Mouse (Mus musculus) heart, adult 2 months (tissue): ENCODE data around the gene Entpd6. TPM values are rescaled to one million over a fixed set of nuclear protein-coding genes. Genes with fewer than 3 reads are reported as not detected.

ENCODE experiments used
- DNase-seq, 2 experiments: peaks; one replicate each; pipeline ENCODE4 v3.0.0; 2021
- H3K27ac ChIP-seq: fragments of 200-600 bp; 2 replicates; pipeline ENCODE4 v1.8.1; 2022
- H3K27me3 ChIP-seq: fragments of 200-500 bp; 2 replicates; pipeline ENCODE4 v1.6.1; 2012; ENCODE audit warnings: mild to moderate bottlenecking, low read length, inconsistent platforms, mixed read lengths; ENCODE audit not compliant: control insufficient read depth, insufficient read depth
- H3K36me3 ChIP-seq: fragments of 200-500 bp; 2 replicates; pipeline ENCODE4 v1.6.1; 2012; ENCODE audit warnings: low read length, inconsistent platforms; ENCODE audit not compliant: control insufficient read depth, insufficient read depth
- H3K4me1 ChIP-seq: fragments of 200-500 bp; 2 replicates; pipeline ENCODE4 v1.6.1; 2011; ENCODE audit warnings: low read length; ENCODE audit not compliant: control insufficient read depth, insufficient read depth
- H3K4me3 ChIP-seq: fragments of 200-600 bp; 2 replicates; pipeline ENCODE4 v1.8.1; 2022
- H3K79me2 ChIP-seq: fragments of 200-500 bp; replicated peaks from 2 replicates; pipeline ENCODE4 v1.6.1; 2012; ENCODE audit warnings: mild to moderate bottlenecking, inconsistent platforms, low read length, moderate library complexity, mixed read lengths; ENCODE audit not compliant: control insufficient read depth, insufficient read depth
- H3K9ac ChIP-seq: fragments of 200-500 bp; 2 replicates; pipeline ENCODE4 v1.6.1; 2012; ENCODE audit warnings: low read depth, mild to moderate bottlenecking, control low read depth, inconsistent platforms, low read length, mixed read lengths
- CTCF ChIP-seq: fragments of 200-600 bp; IDR thresholded peaks from 2 replicates; pipeline ENCODE4 v1.8.1; 2022; ENCODE audit warnings: antibody characterized with exemption, mild to moderate bottlenecking, moderate library complexity
- EP300 ChIP-seq: fragments of 200-500 bp; IDR thresholded peaks from 2 replicates; pipeline ENCODE4 v1.6.1; 2011; ENCODE audit warnings: low read depth, low read length, control low read depth; ENCODE audit not compliant: insufficient read depth
- POLR2A ChIP-seq: fragments of 200-500 bp; IDR thresholded peaks from 2 replicates; pipeline ENCODE4 v1.6.1; 2011; ENCODE audit warnings: mild to moderate bottlenecking, low read depth, low read length, control low read depth; ENCODE audit not compliant: insufficient read depth
- WGBS: fragments of 180-500 bp; shearing (Covaris S2); methylation state at CpG from one replicate; pipeline ENCODE4 v1.1.7; 2018; 5-methylcytosine and 5-hydroxymethylcytosine counted together
- intact Hi-C: fragments of 180-260 bp; cut with DNase I; formaldehyde crosslinking; loops from one replicate; pipeline ENCODE4 v1.15.1; 2025
- polyA plus RNA-seq: library from polyadenylated mRNA; depleted of rRNA; stranded (reverse); fragments of >200 nt; gene quantifications from 2 replicates; pipeline ENCODE4 v1.2.3, GENCODE M21; 2012
- total RNA-seq, 2 experiments: library from RNA; stranded (reverse); gene quantifications; 2 replicates each; pipeline ENCODE4 v1.2.3; 2021

Entpd6 gene
- total and polyA plus RNA-seq, 3 experiments: 14.7 to 24.4 (median 16.9) TPM

DNA sequence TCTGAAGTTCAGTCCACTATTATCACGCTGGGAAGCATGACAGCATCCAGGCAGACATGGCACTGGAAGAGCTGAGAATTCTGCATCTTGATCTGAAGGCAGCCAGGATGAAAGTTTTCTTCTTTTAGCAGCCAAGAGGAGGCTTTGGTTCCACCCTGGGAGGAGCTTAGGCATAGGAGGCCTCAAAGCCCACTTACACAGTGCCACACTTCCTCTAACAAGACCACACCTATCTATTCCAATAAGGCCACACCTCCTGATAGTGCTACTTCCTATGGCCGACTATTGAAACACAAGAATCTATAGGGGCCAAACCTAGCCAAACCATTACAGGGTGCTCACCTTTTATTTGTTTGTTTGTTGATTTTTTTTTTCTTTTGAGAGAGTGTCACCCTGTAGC lies 34.0 kb downstream of the Entpd6 start:
- DNase-seq: no peak
- no peaks in the 10 kb centered on the region for H3K36me3 ChIP-seq
- no peaks in the 10 kb centered on the region for H3K79me2 ChIP-seq
- WGBS: 66% methylated on average over 2 of the region's 2 CpGs
- H3K4me3 ChIP-seq: no peak overlapping the region
- intact Hi-C loops: no loop called here
- peaks cover 2% of the 10 kb centered on the region for H3K4me1 ChIP-seq
- H3K9ac ChIP-seq: no peak overlapping the region
- H3K27me3 ChIP-seq: no peaks in the 10 kb centered on the region
- TF ChIP-seq CTCF (no peak), EP300 (no peak), POLR2A (no peak)
- H3K27ac ChIP-seq: no peak overlapping the region

DNA sequence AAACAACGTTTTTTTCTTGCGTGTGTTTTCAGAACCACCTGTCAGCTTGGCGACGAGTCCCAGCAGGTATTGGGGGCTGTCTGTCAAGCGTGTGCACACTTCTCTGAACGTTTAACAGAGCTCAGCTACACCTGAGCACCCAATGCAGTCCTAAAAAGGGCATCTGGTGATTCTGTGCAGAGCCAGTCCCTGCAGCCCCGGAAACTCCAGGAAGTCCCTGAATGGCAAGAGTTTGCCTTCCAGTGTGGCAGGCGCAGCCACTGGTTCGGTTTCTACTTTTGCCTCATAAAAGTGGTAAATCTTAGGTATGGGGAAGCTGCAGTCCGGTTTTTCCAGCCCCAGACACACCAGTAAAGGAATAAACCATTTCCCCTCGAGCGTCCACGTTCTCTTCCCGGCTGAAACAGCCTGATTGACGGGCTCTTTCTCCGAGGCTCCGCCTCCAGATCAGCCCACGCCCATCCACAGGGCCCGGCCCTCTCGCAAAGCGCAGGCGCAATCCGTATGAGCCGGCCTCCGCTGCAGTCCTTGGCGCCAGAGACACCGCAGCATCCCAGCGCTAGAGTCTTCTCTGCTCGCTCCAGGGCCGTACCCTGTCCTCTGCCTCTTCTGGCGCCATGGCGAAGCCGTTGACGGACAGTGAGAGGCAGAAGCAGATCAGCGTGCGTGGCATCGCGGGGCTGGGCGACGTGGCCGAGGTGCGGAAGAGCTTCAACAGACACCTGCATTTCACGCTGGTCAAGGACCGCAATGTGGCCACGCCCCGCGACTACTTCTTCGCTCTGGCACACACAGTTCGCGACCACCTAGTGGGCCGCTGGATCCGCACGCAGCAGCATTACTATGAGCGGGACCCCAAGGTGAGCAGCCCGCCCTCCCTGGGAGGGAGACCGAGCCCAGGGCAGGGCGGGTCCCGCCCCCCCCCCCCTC lies 37.7 kb downstream of the Entpd6 start, which contains the start of gene Pygb:
TSS of gene Pygb (plus strand) at position 485 of the 930 bp plus-strand sequence.
- no peaks in the 10 kb centered on the region for H3K79me2 ChIP-seq
- peaks cover 7% of the 10 kb centered on the region for H3K4me1 ChIP-seq
- peak within 1 kb of the TSS; percentile 90 for H3K27ac ChIP-seq
- 2% methylated on average over 57 of the region's 58 CpGs for WGBS
- TF ChIP-seq EP300 (peak; percentile 69), POLR2A (peak; percentile 99), CTCF (no peak)
- H3K36me3 ChIP-seq: peaks cover 11% of the 10 kb centered on the region
- peak; percentile 89 to 92 for DNase-seq
- no peaks in the 10 kb centered on the region for H3K27me3 ChIP-seq
- intact Hi-C loops: loop anchor here (2.0 to 5.0 kb wide), 3 partner anchors 38 to 124 kb away; partner anchors contain the start of genes Abhd12, Entpd6 and Gins1
- H3K9ac ChIP-seq: peak within 1 kb of the TSS; percentile 82
- peak within 1 kb of the TSS; percentile 96 for H3K4me3 ChIP-seq

DNA sequence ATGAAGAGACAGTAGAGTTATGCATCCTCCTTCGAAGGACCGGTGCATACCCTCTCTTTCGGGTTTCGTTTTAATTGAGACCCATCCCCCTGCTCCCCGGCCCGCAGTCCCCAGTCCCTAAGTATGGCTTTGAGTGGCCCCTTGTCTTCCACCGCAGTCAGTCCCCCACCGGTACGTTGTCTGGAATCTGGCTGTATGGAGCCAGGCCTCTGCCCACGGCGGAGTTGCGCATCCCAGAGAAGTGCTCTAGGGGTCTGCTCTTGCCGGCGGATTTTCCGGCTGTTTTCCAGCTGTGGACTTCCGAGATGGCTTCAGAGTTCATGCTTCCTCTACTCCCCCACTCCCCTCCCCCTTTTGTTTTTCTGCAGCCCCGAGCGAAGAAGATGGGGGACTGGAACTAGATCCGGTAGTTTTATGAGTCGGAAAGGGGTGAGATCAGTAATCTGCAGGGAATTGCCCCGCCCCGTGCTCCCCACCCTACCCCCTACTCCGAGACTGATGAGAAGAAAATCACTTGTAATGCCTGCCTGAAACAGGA lies 38.5 kb downstream of the Entpd6 start:
- Histone ChIP-seq H3K9ac (peak overlapping the region; percentile 82), H3K36me3 (peaks cover 14% of the 10 kb centered on the region), H3K27me3 (no peaks in the 10 kb centered on the region), H3K4me3 (peak overlapping the region; percentile 96), H3K27ac (peak overlapping the region; percentile 90), H3K79me2 (no peaks in the 10 kb centered on the region), H3K4me1 (peaks cover 7% of the 10 kb centered on the region)
- intact Hi-C loops: loop anchor here (2.0 to 5.0 kb wide), 3 partner anchors 39 to 125 kb away; partner anchors contain the start of genes Abhd12, Entpd6 and Gins1
- DNase-seq: peak; percentile 27 to 55
- under 1% methylated on average over 23 of the region's 23 CpGs for WGBS
- TF ChIP-seq EP300 (no peak), POLR2A (no peak), CTCF (no peak)

DNA sequence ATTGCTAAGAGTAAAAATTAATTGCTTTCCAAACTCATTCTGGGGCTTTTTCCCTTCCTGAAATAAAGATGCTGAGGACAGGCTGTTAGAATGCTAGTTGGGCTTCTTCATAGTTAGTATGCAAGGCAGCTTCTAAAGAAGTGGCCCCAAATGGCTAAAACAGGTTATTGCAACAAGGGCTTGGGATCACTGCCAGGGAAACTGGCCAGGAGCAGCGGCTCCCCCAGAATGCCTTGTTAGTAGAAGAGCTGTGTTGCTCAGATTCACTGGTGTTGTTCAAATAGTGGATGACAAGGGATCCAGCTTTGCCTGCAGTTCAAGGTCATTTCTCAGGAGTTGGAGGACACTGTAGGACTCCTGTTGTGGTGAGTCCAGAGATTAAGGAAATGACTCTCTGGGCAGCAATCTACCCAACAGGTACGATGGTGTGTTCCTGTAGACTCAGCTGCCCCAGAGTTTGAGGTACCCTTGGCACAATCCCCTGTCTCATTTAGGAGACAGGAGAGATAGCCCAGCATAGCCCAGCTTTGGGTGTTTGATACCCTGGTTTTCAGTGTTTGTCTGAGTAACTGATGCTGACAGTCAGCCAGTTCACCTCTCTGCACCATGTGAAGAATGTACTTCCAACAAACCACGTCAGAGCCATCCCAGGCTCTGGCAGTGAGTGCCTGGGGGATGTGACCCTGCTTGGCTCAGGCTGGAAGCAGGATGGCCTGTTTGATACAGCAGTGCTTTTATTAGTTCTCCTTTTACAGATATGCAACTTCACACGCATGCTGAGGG lies 40.1 kb downstream of the Entpd6 start:
- intact Hi-C loops: loop anchor here (5.0 kb wide), 1 partner anchor 127 kb away; no protein-coding TSS in a partner anchor
- peak overlapping the region; percentile 96 for H3K4me3 ChIP-seq
- WGBS: 23% methylated on average over 4 of the region's 4 CpGs
- no peaks in the 10 kb centered on the region for H3K79me2 ChIP-seq
- peaks cover 7% of the 10 kb centered on the region for H3K4me1 ChIP-seq
- H3K36me3 ChIP-seq: peaks cover 23% of the 10 kb centered on the region
- peak overlapping the region; percentile 38 for H3K9ac ChIP-seq
- no peaks in the 10 kb centered on the region for H3K27me3 ChIP-seq
- H3K27ac ChIP-seq: peak overlapping the region; percentile 90
- peak; percentile 87 to 88 for DNase-seq
- TF ChIP-seq CTCF: peak; percentile 65
- peak; percentile 65 for TF ChIP-seq EP300
- peak; percentile 30 for TF ChIP-seq POLR2A

DNA sequence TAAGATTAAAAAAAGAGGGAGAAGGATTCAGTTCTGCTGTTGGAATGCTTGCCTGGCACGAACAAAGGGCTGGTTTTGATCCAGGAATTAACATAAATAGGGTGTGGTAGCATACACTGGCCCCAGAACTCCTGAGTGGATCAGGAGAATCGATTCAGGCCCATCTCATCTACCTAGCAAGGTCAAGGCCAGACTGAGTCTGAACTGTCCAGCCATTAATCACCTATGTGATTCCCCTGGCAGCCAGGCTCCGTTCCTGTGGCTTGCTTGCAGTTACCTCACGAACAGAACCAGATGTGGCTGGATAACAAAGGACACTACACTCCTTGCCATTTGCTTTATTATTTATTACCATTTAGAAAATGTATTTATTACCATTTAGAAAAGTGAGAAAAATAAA lies 44.5 kb downstream of the Entpd6 start:
- H3K79me2 ChIP-seq: peaks cover 3% of the 10 kb centered on the region; the same call in 1 of the 2 replicates
- H3K9ac ChIP-seq: no peak overlapping the region
- peaks cover 5% of the 10 kb centered on the region for H3K4me1 ChIP-seq
- WGBS: 54% methylated on average over 4 of the region's 4 CpGs
- TF ChIP-seq POLR2A: no peak
- no peak for TF ChIP-seq EP300
- TF ChIP-seq CTCF: no peak
- DNase-seq: no peak
- no peak overlapping the region for H3K4me3 ChIP-seq
- intact Hi-C loops: loop anchor here (5.0 kb wide), 1 partner anchor 116 kb away; no protein-coding TSS in a partner anchor
- no peak overlapping the region for H3K27ac ChIP-seq
- peaks cover 27% of the 10 kb centered on the region for H3K36me3 ChIP-seq
- no peaks in the 10 kb centered on the region for H3K27me3 ChIP-seq
